Mouse (Mus musculus) ES-Bruce4 (cell line): ENCODE results near the gene Slx1b. TPM values are rescaled to one million over a fixed set of nuclear protein-coding genes. Genes with fewer than 3 reads are reported as not detected.

ENCODE experiments used
- H3K27ac ChIP-seq: 2 replicates; pipeline ENCODE4 v1.5.1; 2012; ENCODE audit warnings: low read length, inconsistent platforms; ENCODE audit not compliant: insufficient read depth
- H3K27me3 ChIP-seq: 2 replicates; pipeline ENCODE4 v1.6.1; 2012; ENCODE audit warnings: mild to moderate bottlenecking, low read length, inconsistent platforms; ENCODE audit not compliant: control insufficient read depth, poor library complexity, insufficient read depth, severe bottlenecking
- H3K36me3 ChIP-seq: 2 replicates; pipeline ENCODE4 v1.6.1; 2012; ENCODE audit warnings: inconsistent platforms, mild to moderate bottlenecking, low read length, moderate library complexity; ENCODE audit not compliant: control insufficient read depth, poor library complexity, insufficient read depth, severe bottlenecking
- H3K4me1 ChIP-seq: one replicate; pipeline ENCODE4 v1.8.1; 2011; ENCODE audit warnings: low read length; ENCODE audit not compliant: control insufficient read depth, insufficient read depth
- H3K4me3 ChIP-seq: 2 replicates; pipeline ENCODE4 v1.5.1; 2011; ENCODE audit warnings: low read depth, mild to moderate bottlenecking, low read length
- H3K9ac ChIP-seq: 2 replicates; pipeline ENCODE4 v1.6.1; 2012; ENCODE audit warnings: low read depth, mild to moderate bottlenecking, inconsistent platforms; ENCODE audit not compliant: poor library complexity, severe bottlenecking
- H3K9me3 ChIP-seq: replicated peaks from 2 replicates; pipeline ENCODE4 v1.6.1; 2012; ENCODE audit warnings: mild to moderate bottlenecking, low read length, inconsistent platforms; ENCODE audit not compliant: control insufficient read depth, poor library complexity, insufficient read depth, severe bottlenecking
- CTCF ChIP-seq: IDR thresholded peaks from one replicate; pipeline ENCODE4 v1.8.1; 2011; ENCODE audit warnings: low read depth, low read length
- EP300 ChIP-seq: IDR thresholded peaks from 2 replicates; pipeline ENCODE4 v1.6.1; 2011; ENCODE audit warnings: low read depth, low read length; ENCODE audit not compliant: insufficient read depth
- POLR2A ChIP-seq: IDR thresholded peaks from one replicate; pipeline ENCODE4 v1.8.1; 2011; ENCODE audit warnings: low read length; ENCODE audit not compliant: insufficient read depth
- polyA plus RNA-seq: library from polyadenylated mRNA; stranded (reverse); fragments of >200 nt; gene quantifications from 2 replicates; pipeline ENCODE4 v1.2.4, GENCODE M21; 2011; ENCODE audit warnings: low read depth; ENCODE audit not compliant: missing spikeins, insufficient read depth, insufficient read length

Gene Slx1b
- polyA plus RNA-seq, 1 experiment, result 16.6 TPM

DNA sequence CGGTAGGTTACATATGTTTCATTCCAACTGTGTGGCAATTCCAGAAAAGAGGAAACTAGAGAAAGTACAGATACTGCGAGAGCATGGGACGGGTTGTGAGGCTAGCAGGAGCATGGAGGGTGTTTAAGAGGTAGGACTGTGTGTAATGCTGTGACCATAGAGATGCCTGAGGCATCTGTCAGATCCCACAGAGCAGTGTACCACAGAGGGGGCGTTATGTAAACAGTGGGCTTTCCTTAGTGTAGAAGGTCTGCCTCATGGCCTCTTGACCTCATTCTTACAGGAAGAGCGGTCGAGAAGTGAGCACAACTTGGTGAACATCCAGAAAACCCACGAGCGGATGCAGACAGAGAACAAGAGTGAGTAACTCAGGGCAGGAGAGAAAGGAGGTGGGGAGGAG, 31.9 kb downstream of the Slx1b start:
- Histone ChIP-seq H3K9me3 (no peaks in the 10 kb centered on the region), H3K36me3 (peaks cover 10% of the 10 kb centered on the region), H3K4me1 (no peaks in the 10 kb centered on the region)

DNA sequence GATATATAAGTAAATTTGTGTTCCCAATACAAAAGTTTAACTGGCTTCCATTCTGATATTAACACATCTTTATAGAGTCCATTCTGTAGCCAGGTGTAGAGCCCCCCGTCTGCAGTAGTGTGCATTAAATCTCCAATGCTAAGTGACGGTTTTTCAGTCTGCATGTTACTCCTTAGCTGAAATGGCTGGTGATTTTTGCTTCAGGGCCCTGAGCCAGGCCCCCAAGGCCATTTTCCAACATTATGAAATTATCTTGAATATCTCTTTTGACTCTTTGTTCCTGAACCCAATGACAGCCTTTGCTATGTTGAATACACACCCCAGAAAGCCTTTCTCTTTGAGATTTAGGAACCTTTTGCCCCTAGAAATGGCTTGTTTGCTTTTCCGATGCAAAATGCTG, 35.8 kb downstream of the Slx1b start:
- Histone ChIP-seq H3K9me3 (no peaks in the 10 kb centered on the region), H3K4me1 (no peaks in the 10 kb centered on the region), H3K9ac (no peak overlapping the region), H3K27me3 (no peaks in the 10 kb centered on the region), H3K27ac (no peak overlapping the region), H3K4me3 (no peak overlapping the region), H3K36me3 (peaks cover 4% of the 10 kb centered on the region; the same call in 1 of the 2 replicates)
- no peak for TF ChIP-seq EP300
- TF ChIP-seq CTCF, result no peak
- TF ChIP-seq POLR2A, result no peak

More for the DNA sequence above, 31.9 kb downstream of the Slx1b start:
- no peaks in the 10 kb centered on the region for H3K27me3 ChIP-seq
- no peak overlapping the region for H3K27ac ChIP-seq
- TF ChIP-seq POLR2A (no peak), EP300 (no peak), CTCF (no peak)
- no peak overlapping the region for H3K9ac ChIP-seq
- H3K4me3 ChIP-seq, result no peak overlapping the region

DNA sequence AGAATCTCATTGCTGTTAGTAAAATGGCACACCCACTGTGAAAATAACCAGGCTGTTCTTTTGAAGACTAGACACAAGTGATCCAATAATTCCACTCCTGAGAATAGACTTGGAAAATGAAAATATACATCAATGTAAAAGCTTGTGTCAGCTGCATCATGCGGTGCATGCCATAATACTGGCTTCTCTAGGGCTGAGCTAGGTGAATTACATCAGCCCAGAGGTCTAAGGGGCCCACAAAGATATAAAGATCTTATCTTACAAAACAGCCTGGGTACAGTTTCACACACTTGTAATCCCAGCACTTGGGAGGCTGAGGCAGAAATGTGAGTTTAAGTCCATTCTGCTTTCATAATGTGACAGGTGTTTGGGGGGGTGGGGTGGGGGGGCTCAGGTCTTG, 38.1 kb downstream of the Slx1b start:
- Histone ChIP-seq H3K4me1 (no peaks in the 10 kb centered on the region), H3K9ac (no peak overlapping the region), H3K36me3 (no peaks in the 10 kb centered on the region), H3K9me3 (no peaks in the 10 kb centered on the region), H3K27ac (no peak overlapping the region), H3K4me3 (no peak overlapping the region), H3K27me3 (no peaks in the 10 kb centered on the region)
- no peak for TF ChIP-seq POLR2A
- TF ChIP-seq EP300, result no peak
- no peak for TF ChIP-seq CTCF

DNA sequence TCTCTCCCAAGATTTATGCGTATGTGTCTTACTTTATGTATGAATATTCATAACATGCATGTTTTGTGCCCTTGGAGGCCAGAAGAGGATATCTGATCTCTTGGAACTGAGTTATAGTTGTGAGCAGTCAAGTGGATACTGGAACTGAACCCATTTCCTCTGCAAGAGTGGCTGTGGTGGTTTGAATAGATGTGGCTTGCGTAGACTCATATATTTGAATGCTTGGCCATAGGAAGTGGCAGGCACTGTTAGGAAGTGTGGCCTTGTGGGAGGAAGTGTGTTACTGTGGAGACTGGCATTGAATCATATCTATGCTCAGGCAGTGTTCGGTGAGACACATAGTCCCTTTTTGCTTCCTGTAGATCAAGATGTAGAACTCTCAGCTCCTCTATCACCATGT, 39.9 kb downstream of the Slx1b start:
- no peaks in the 10 kb centered on the region for H3K27me3 ChIP-seq
- H3K27ac ChIP-seq, result no peak overlapping the region
- H3K36me3 ChIP-seq, result no peaks in the 10 kb centered on the region
- TF ChIP-seq CTCF (no peak), POLR2A (no peak), EP300 (no peak)
- H3K9me3 ChIP-seq, result no peaks in the 10 kb centered on the region
- no peak overlapping the region for H3K4me3 ChIP-seq
- no peak overlapping the region for H3K9ac ChIP-seq
- H3K4me1 ChIP-seq, result no peaks in the 10 kb centered on the region

DNA sequence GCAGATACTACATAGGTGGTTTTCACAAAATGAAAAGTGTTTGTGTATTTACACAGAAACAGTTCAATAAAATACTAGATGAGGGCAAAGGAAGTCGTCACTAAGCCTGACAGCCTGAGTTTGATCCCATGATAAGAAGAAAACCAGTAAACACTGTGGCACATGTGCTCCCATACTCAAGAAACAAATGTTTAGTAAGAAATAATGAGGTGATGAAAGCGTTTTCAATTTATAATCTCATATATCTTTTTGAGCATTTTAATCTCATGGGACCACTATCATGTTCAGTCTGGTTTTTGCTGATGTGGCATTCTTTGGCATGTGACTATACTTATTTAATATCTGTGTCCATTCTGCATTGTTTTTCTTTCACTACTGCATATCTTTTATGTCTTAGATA, 41.6 kb downstream of the Slx1b start:
- Histone ChIP-seq H3K9ac (no peak overlapping the region), H3K4me1 (no peaks in the 10 kb centered on the region), H3K27ac (no peak overlapping the region), H3K36me3 (no peaks in the 10 kb centered on the region), H3K4me3 (no peak overlapping the region), H3K9me3 (no peaks in the 10 kb centered on the region), H3K27me3 (no peaks in the 10 kb centered on the region)
- TF ChIP-seq POLR2A, result no peak
- TF ChIP-seq EP300, result no peak
- TF ChIP-seq CTCF, result no peak

DNA sequence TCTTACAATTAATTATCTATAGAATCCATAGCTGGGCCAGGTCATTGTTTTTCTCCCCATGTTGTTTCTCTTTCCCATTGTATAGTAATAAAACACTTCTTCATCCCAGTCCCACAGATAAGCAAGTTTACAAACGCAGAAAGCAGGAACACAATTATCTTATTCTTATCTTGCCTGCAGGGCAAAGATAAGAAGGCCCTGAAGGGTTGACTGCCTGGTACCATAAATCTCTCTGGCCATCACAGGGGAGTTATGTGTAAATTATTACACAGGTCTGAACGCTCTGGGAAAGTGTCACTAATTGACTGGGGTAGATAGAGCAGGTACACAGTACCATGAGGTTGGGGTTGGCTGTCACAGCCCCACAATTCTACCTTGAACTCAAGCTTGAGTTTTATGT, 44.7 kb downstream of the Slx1b start:
- Histone ChIP-seq H3K9me3 (no peaks in the 10 kb centered on the region), H3K36me3 (no peaks in the 10 kb centered on the region), H3K4me1 (no peaks in the 10 kb centered on the region), H3K4me3 (no peak overlapping the region), H3K27ac (no peak overlapping the region), H3K9ac (no peak overlapping the region), H3K27me3 (no peaks in the 10 kb centered on the region)
- no peak for TF ChIP-seq EP300
